Mouse (Mus musculus): Measurements from ENCODE around the gene Cmip.

- TF ChIP-seq GATA1 (IDR thresholded peaks at IDR 0.05; ENCODE audit: borderline replicate concordance, low read length) (no peak), FLI1 (IDR thresholded peaks at IDR 0.05; ENCODE audit: low read length) (no peak)
Measured at GRCm38 (mm10) chr8:117224630-117225029, 32.2 kb upstream of the Cmip start.
